Mouse (Mus musculus): ENCODE measurements around the gene Gm11168.
"Not testable (repeated sequence)": the region's sequence is repeated elsewhere in the genome, so short reads cannot be mapped to it uniquely, and the experiment has no call there.

DNA sequence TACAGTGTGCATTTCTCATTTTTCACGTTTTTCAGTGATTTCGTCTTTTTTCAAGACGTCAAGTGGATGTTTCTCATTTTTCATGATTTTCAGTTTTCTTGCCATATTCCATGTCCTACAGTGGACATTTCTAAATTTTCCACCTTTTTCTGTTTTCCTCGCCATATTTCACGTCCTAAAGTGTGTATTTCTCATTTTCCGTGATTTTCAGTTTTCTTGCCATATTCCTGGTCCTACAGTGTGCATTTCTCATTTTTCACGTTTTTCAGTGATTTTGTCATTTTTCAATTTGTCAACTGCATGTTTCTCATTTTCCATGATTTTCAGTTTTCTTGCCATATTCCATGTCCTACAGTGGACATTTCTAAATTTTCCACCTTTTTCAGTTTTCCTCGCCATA, 31.2 kb downstream of the Gm11168 start, which contains the start of gene Gm17535:
- TF ChIP-seq CTCF (IDR thresholded peaks at IDR 0.05; ENCODE audit: borderline replicate concordance, insufficient read depth, low read depth, low read length); POLR2A (IDR thresholded peaks at IDR 0.05; ENCODE audit: borderline replicate concordance, insufficient read depth, low read length): not testable (repeated sequence)
